Mouse (Mus musculus) small intestine, adult 2 months (tissue): Measurements from ENCODE around the gene Olfr710.
"Not testable (repeated sequence)": the region's sequence is repeated elsewhere in the genome, so short reads cannot be mapped to it uniquely, and the experiment has no call there.

Experiments
- CTCF ChIP-seq: fragments of 200-500 bp; IDR thresholded peaks from 2 replicates; pipeline ENCODE4 v1.5.1; 2012; ENCODE audit warnings: low read depth, mild to moderate bottlenecking, control low read depth, inconsistent platforms, low read length, moderate library complexity, mixed read lengths; ENCODE audit not compliant: insufficient replicate concordance, insufficient read length; ENCODE audit errors: extremely low read depth
- POLR2A ChIP-seq: fragments of 200-500 bp; IDR thresholded peaks from 2 replicates; pipeline ENCODE4 v1.6.1; 2012; ENCODE audit warnings: low read depth, mild to moderate bottlenecking, control low read depth, inconsistent platforms, low read length, moderate library complexity

GRCm38 (mm10) chr7:106920961-106921360, 27.2 kb downstream of the Olfr710 start:
- TF ChIP-seq CTCF, POLR2A: not testable (repeated sequence)
